Mouse (Mus musculus): Measurements from ENCODE around the gene Myh7b. TPM values are rescaled to one million over a fixed set of nuclear protein-coding genes. Genes with fewer than 3 reads are reported as not detected.
"Not testable (repeated sequence)": the region's sequence is repeated elsewhere in the genome, so short reads cannot be mapped to it uniquely, and the experiment has no call there.

Myh7b gene
- polyA plus RNA-seq, 1 experiment from 2014 or later, result 0.69 TPM

DNA sequence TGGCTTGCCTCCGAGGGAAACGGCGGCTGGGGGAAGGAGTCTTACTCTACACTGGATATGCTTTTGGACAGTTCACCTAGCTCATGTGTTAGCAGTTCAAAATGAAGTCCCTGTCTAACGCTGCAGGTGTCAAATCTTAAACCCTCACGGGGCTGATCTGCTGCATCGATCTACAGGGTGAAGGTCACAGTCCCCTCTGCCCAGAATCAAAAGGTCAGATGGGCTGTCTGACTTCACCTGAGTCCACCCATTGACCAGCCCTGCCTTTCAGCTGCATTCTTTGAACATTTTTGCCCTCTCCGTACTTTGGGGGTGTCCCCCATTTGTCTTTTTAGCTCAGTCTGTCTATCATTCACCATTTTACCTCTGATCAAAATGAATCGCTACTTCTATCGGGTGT is 25.9 kb upstream of the Myh7b start:
- Histone ChIP-seq H3K4me1 (replicated peaks) (peaks cover 5% of the 10 kb centered on the region; the same call in 1 of the 2 replicates), H3K27me3 (ENCODE audit: insufficient read depth, poor library complexity, severe bottlenecking) (no peaks in the 10 kb centered on the region), H3K36me3 (no peaks in the 10 kb centered on the region), H3K4me3 (no peak overlapping the region), H3K27ac (no peak overlapping the region), H3K9me3 (no peaks in the 10 kb centered on the region)
- 84% methylated on average over 9 of the region's 9 CpGs for WGBS
- DNase-seq (ENCODE audit: low spot score), result no peak

DNA sequence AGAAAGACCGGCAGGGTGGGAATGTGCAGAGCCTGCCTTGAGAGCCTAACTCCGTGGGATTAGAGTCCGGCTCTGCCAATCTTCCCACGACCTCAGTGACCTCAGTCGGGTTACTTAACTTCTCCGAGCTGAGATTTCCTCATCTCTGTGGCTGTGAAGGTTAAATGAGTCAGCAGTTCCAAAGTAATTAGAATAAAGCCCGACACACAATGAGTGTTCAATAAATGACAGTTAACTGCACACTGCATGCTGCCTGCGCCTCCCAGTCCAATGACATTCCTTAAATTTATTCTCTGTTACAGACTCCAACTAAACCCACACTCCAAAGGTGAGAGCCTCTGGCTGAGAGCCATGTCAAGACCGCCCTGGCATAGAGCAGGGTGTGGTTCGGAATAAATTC is 25.5 kb upstream of the Myh7b start:
- H3K27ac ChIP-seq, result no peak overlapping the region
- no peaks in the 10 kb centered on the region for H3K36me3 ChIP-seq
- no peaks in the 10 kb centered on the region for H3K9me3 ChIP-seq
- peaks cover 5% of the 10 kb centered on the region; the same call in 1 of the 2 replicates for H3K4me1 ChIP-seq (replicated peaks)
- DNase-seq (ENCODE audit: low spot score), result no peak
- 71% methylated on average over 10 of the region's 10 CpGs for WGBS
- no peak overlapping the region for H3K4me3 ChIP-seq
- H3K27me3 ChIP-seq (ENCODE audit: insufficient read depth, poor library complexity, severe bottlenecking), result no peaks in the 10 kb centered on the region

DNA sequence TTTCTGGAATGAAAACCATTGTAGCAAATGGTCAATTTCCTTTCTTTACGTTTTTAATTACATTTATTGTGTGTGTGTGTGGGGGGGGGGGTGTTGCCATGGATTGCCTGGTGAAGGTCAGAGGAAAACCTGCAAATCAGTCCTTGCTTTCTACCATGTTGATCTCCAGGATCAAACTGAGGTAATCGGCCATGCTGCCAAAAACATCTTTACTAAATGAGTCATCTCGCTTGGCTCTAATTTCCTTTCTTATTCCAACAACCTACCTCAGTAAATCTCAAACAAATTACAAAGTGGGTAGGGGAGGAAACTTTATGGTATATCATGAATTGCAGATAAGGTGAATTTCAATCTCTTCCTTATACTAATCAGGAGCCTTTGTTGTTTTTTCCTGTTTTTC is 22.9 kb upstream of the Myh7b start:
- Histone ChIP-seq H3K9me3 (no peaks in the 10 kb centered on the region), H3K27me3 (ENCODE audit: insufficient read depth, poor library complexity, severe bottlenecking) (no peaks in the 10 kb centered on the region), H3K36me3 (no peaks in the 10 kb centered on the region), H3K27ac (no peak overlapping the region), H3K4me1 (replicated peaks) (peaks cover 22% of the 10 kb centered on the region), H3K4me3 (no peak overlapping the region)
- DNase-seq (ENCODE audit: low spot score), result no peak
- WGBS, result 83% methylated on average over 3 of the region's 3 CpGs

DNA sequence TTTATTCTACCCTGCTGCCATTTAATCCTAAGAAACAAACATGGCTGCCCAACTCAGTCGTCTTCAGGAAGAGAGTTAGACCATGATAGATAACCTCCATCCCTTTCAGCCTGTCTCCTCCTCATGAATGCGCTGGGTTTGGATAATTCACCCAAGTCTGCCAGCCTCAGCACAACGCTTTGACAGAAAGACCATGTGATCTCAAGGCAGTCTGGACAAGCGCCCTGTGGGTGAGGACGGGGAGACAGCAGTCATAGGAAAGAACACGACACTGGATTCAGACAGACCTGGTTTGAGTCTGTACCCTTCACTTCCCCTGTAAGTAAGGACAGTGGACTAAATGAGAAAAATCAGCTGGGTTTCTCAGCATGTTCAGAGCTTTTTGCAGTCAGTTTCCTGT is 21.5 kb upstream of the Myh7b start:
- Histone ChIP-seq H3K4me3 (no peak overlapping the region), H3K27me3 (ENCODE audit: insufficient read depth, poor library complexity, severe bottlenecking) (no peaks in the 10 kb centered on the region), H3K4me1 (replicated peaks) (peaks cover 24% of the 10 kb centered on the region), H3K9me3 (no peaks in the 10 kb centered on the region), H3K27ac (no peak overlapping the region), H3K36me3 (no peaks in the 10 kb centered on the region)
- no peak for DNase-seq (ENCODE audit: low spot score)
- 73% methylated on average over 6 of the region's 6 CpGs for WGBS

DNA sequence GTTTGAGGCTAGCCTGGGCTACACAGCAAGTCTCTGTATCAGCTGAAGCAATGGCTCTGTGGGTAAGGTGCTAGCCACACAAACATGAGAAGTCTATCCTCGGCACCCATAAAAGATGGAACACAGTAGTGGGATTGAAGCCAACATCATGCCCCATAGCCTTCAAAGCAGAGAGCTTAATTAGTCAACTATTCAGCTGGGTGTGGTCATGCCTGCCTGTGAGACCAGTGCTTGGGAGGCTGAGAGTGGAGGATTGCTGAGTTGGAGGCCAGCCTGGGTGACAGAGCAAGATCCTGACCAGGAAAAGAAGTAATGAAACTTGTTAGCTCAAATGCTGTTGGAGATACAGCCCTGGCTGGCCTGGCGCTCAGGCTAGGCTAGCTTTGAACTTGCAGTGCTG is 20.1 kb upstream of the Myh7b start:
- no peak overlapping the region for H3K4me3 ChIP-seq
- no peak overlapping the region for H3K27ac ChIP-seq
- no peaks in the 10 kb centered on the region for H3K36me3 ChIP-seq
- no peak for DNase-seq (ENCODE audit: low spot score)
- H3K4me1 ChIP-seq (replicated peaks), result peaks cover 18% of the 10 kb centered on the region
- no peaks in the 10 kb centered on the region for H3K27me3 ChIP-seq (ENCODE audit: insufficient read depth, poor library complexity, severe bottlenecking)
- H3K9me3 ChIP-seq, result no peaks in the 10 kb centered on the region
- 92% methylated on average over 2 of the region's 2 CpGs for WGBS

DNA sequence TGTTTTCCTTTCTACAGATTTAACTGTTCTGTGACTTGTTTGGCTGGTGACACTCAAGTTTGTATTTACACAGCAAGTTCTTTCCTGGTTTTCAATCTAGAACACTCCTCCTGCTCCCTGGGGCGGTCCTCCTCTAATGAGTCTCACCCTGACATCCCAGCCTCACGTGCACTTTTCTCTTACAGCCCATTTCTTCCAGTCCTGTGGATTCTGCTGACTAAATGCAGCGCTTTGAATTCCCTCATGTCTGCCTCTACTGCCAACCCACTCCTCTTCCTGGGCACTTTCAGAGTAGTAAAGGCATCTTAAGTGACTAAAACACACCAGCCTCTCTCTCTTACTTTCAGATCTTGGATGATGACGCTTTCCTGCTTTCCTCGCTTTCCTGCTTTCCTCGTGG is 19.3 kb upstream of the Myh7b start:
- DNase-seq (ENCODE audit: low spot score), result peak; percentile 11
- Histone ChIP-seq H3K4me3 (peak overlapping the region; percentile 66), H3K27me3 (ENCODE audit: insufficient read depth, poor library complexity, severe bottlenecking) (no peaks in the 10 kb centered on the region), H3K9me3 (no peaks in the 10 kb centered on the region), H3K4me1 (replicated peaks) (peaks cover 18% of the 10 kb centered on the region), H3K36me3 (no peaks in the 10 kb centered on the region), H3K27ac (peak overlapping the region; percentile 90)
- 7% methylated on average over 6 of the region's 6 CpGs for WGBS

DNA sequence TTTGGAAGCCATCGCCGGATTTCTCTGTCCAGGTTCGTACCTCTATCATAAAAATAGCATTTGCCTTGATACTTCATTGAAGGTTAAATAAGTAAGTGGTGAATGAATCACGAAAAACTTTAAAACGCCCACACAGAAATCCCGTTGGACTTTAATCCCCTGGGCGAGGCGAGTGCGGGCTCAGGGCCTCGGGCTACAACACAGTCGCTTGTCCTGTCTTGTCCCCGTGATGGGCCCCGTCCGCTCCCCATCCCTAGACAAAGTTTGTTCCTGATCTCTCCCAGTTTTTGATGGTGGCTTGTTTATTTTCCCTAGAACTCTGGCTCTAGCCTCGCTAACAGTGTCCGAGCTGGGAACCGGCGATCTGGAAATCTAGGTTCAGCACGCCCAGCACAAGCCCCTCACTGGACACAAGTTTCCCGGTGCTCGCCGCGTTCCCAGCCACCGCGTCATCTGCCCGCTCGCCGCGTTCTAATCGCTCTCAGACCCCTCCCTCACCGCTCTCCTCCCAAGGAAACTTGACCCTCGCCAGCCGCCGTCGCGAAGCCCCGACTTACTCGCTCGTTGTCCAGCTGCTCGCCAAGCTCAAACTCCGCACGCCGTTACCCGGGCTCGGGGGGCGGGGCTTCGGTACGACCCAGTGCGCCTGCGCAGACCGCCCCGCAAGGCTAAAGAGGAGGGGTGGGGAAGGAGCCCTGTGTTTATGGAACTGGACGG is 18.7 kb upstream of the Myh7b start, which contains the start of gene Gss:
Gss (minus strand) TSS at position 674 of the 717 bp plus-strand sequence.
- Histone ChIP-seq H3K4me3 (peak within 1 kb of the TSS; percentile 66), H3K27ac (peak within 1 kb of the TSS; percentile 90)
- under 1% methylated on average over 53 of the region's 53 CpGs for WGBS

DNA sequence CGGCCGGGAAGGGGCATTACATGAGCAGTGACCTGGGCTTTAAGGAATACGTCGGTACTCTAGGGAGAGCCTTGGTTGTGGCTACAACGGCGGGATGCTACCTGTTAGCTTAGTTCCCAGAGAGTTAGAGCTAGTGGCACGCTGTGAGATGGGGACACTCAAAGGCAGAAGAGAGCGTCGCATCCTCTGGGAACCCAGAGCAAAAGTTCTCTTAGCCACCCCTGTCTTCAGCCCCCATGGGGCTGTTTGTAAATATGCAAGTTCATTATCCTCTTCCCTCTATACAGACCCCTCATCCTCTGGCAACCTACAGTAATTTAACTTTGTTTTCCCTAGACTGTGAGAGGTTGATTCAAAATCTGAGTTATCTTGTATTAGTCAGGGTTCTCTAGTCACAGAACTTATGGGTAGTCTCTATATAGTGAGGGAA is 18.1 kb upstream of the Myh7b start:
- Histone ChIP-seq H3K9me3 (no peaks in the 10 kb centered on the region), H3K4me3 (peak overlapping the region; percentile 66), H3K27ac (peak overlapping the region; percentile 90), H3K27me3 (ENCODE audit: insufficient read depth, poor library complexity, severe bottlenecking) (no peaks in the 10 kb centered on the region), H3K4me1 (replicated peaks) (peaks cover 18% of the 10 kb centered on the region), H3K36me3 (no peaks in the 10 kb centered on the region)
- no peak for DNase-seq (ENCODE audit: low spot score)
- WGBS, result 0% methylated on average over 9 of the region's 9 CpGs

More for the DNA sequence above, 18.7 kb upstream of the Myh7b start, which contains the start of gene Gss:
- peaks cover 18% of the 10 kb centered on the region for H3K4me1 ChIP-seq (replicated peaks)
- DNase-seq (ENCODE audit: low spot score), result peak; percentile 100
- H3K27me3 ChIP-seq (ENCODE audit: insufficient read depth, poor library complexity, severe bottlenecking), result no peaks in the 10 kb centered on the region
- no peaks in the 10 kb centered on the region for H3K36me3 ChIP-seq
- H3K9me3 ChIP-seq, result no peaks in the 10 kb centered on the region

DNA sequence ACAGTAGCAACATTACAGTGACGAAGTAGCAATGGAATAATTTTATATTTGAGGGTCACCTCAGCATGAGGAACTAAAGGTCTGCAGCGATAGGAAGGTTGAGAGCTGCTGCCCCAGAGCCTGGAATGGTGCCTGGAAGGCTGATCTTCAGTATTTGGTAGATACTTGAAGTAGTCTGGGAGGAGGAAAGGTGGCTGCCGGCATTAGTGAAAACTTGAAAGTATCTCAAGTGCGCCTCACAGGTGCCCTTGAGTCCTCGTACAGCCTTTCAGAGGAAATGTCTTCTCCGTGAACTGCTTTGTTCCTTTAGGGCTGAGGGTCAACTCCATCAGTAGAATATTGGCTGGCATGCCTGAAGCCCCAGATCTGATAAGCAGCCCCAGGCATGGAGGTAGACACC is 15.5 kb upstream of the Myh7b start:
- Histone ChIP-seq H3K27me3 (ENCODE audit: insufficient read depth, poor library complexity, severe bottlenecking) (no peaks in the 10 kb centered on the region), H3K4me3 (no peak overlapping the region), H3K36me3 (no peaks in the 10 kb centered on the region), H3K4me1 (replicated peaks) (peaks cover 18% of the 10 kb centered on the region), H3K27ac (no peak overlapping the region), H3K9me3 (no peaks in the 10 kb centered on the region)
- DNase-seq (ENCODE audit: low spot score), result no peak
- 85% methylated on average over 6 of the region's 6 CpGs for WGBS

DNA sequence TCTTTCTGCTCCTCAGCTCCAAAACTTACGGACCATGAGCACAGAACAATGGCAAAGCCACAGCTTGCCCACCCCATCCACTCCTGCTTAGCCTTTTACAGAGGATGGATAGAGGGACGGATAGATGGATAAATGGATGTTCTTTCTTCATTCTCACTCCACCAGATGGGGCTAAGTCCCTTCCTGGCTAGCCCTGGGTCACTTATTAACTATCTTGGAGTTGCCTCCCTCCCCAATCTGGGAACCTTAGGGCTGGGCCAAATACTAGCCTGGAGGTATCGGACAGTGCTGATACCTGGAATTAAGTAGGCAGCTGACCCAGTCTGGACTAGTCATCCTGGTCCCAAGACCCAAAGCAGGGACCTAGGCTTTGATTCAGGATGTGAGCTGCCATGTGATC is 7.3 kb upstream of the Myh7b start:
- no peak for DNase-seq (ENCODE audit: low spot score)
- no peak overlapping the region for H3K4me3 ChIP-seq
- no peak overlapping the region for H3K27ac ChIP-seq
- peaks cover 8% of the 10 kb centered on the region; the same call in 1 of the 2 replicates for H3K4me1 ChIP-seq (replicated peaks)
- H3K27me3 ChIP-seq (ENCODE audit: insufficient read depth, poor library complexity, severe bottlenecking), result no peaks in the 10 kb centered on the region; the same call in 1 of the 2 replicates
- no peaks in the 10 kb centered on the region for H3K9me3 ChIP-seq
- no peaks in the 10 kb centered on the region for H3K36me3 ChIP-seq
- 67% methylated on average over 3 of the region's 3 CpGs for WGBS

DNA sequence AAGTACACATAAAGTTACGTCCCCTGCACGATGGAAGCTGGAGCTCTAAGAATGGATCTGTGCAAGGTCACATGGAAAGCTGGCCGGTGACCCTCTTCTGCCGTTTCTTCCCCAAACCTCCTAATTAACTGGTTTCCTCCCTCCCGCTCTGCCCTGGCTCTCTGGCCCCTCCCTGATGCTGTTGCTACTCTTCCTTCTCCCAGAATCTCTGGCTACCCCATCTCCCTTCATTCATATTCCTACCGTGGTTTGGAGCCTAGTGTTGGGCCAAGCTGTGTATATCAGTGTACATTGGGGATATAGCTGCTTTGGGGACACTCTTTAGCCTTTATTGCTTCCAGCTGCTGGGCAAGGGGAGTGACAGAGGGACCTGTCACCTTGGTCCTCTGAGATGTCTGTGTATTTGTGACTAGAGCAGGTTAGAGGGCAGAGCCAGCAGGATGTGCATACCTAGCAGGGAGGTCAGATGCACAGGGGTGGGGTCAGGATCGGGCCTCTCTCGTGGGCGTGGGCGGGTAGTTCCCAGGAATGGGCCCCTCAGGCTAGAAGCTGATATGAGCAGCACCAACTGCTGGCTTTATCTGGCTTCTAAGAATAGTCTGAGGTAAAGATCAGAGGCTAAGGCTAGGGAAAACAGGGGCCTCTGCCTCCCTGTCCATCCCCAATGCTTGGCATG is 6.3 kb upstream of the Myh7b start:
- no peak overlapping the region for H3K4me3 ChIP-seq
- H3K4me1 ChIP-seq (replicated peaks), result peaks cover 8% of the 10 kb centered on the region; the same call in 1 of the 2 replicates
- H3K27me3 ChIP-seq (ENCODE audit: insufficient read depth, poor library complexity, severe bottlenecking), result no peaks in the 10 kb centered on the region; the same call in 1 of the 2 replicates
- no peak overlapping the region for H3K27ac ChIP-seq
- H3K9me3 ChIP-seq, result no peaks in the 10 kb centered on the region
- no peak for DNase-seq (ENCODE audit: low spot score)
- no peaks in the 10 kb centered on the region for H3K36me3 ChIP-seq
- 51% methylated on average over 10 of the region's 10 CpGs for WGBS

DNA sequence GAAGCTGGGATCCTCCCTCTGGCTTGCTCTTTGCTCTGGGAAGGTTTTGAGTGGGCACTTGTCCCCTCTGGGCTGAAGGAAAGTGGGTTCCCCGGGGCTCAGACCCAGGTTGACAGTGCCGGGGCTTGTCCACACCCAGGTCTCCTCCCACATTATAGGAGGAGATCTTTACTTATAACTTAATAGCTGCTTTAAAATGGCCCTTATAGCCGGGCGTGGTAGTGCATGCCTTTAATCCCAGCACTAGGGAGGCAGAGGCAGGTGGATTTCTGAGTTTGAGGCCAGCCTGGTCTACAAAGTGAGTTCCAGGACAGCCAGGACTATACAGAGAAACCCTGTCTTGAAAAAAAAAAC is 5.8 kb upstream of the Myh7b start:
- H3K4me3 ChIP-seq; H3K36me3 ChIP-seq; H3K27ac ChIP-seq; DNase-seq (ENCODE audit: low spot score); H3K27me3 ChIP-seq (ENCODE audit: insufficient read depth, poor library complexity, severe bottlenecking); H3K4me1 ChIP-seq (replicated peaks); H3K9me3 ChIP-seq: not testable (repeated sequence)
- WGBS, result 88% methylated on average over 4 of the region's 4 CpGs

DNA sequence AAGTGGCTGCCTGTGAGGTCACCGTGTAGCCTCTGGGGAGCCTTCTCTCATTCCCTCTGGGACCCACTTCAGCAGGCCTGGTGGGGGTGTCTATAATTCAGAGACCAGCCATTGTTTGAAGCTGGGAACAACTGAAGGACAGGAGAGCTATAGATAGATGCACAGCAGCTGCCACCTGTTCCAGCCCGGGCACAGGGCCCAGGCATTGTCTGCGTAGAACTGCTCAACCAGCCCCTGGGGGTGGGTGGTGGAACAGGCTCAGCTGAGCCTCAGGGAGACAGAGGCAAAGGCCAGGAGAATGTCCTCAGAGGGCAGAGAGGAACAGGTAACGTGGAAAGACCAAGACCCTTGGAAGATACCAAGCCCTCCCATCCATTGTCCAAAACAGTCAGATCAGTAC is 4.7 kb upstream of the Myh7b start:
- 86% methylated on average over 4 of the region's 4 CpGs for WGBS
- no peak overlapping the region for H3K4me3 ChIP-seq
- no peak overlapping the region for H3K27ac ChIP-seq
- peaks cover 8% of the 10 kb centered on the region; the same call in 1 of the 2 replicates for H3K4me1 ChIP-seq (replicated peaks)
- H3K9me3 ChIP-seq, result no peaks in the 10 kb centered on the region
- no peaks in the 10 kb centered on the region; the same call in 1 of the 2 replicates for H3K27me3 ChIP-seq (ENCODE audit: insufficient read depth, poor library complexity, severe bottlenecking)
- H3K36me3 ChIP-seq, result no peaks in the 10 kb centered on the region
- no peak for DNase-seq (ENCODE audit: low spot score)
